ENCODE assay signal across 9 mouse cellular contexts in genomic region chr10:70939751-70940150, GRCm38 (mm10).
DNase-seq lines count a peak whose midpoint lies in the region; ATAC-seq lines count a peak whose summit lies in the region.
"Had no signal": no experiment of that assay in that cellular context is flagged by ENCODE, and none has a peak within 500 bp of the region (broad histone marks: within the 10 kb centered on the region; RNA-seq: fewer than 3 reads in every experiment).

No protein-coding gene starts in this region.

- H3K4me2 ChIP-seq in kidney, embryonic 15.5 days = no peak overlapping the region
- no peak overlapping the region for H3K4me2 ChIP-seq in embryonic facial prominence, embryonic 15.5 days (replicated peaks)
- H3K4me2 ChIP-seq in hindbrain, embryonic 16.5 days (ENCODE audit: low read length) = peak overlapping the region; percentile 27; the same call in 1 of the 2 replicates
- H3K4me2 ChIP-seq in forebrain, embryonic 13.5 days = no peak overlapping the region

- no peaks in the 10 kb centered on the region for H3K9me3 ChIP-seq in kidney, embryonic 15.5 days (replicated peaks)
- H3K9me3 ChIP-seq in embryonic facial prominence, embryonic 15.5 days (replicated peaks) = no peaks in the 10 kb centered on the region
- H3K9me3 ChIP-seq in hindbrain, embryonic 16.5 days (ENCODE audit: control insufficient read depth, low read length) = no peaks in the 10 kb centered on the region; the same call in 1 of the 2 replicates
- no peaks in the 10 kb centered on the region for H3K9me3 ChIP-seq in forebrain, embryonic 13.5 days (replicated peaks)

- no peak overlapping the region for H3K9ac ChIP-seq in kidney, embryonic 15.5 days
- no peak overlapping the region for H3K9ac ChIP-seq in embryonic facial prominence, embryonic 15.5 days
- no peak overlapping the region for H3K9ac ChIP-seq in hindbrain, embryonic 16.5 days (ENCODE audit: low read depth, low read length)
- H3K9ac ChIP-seq in forebrain, embryonic 13.5 days = no peak overlapping the region

- whole genome bisulfite sequencing in kidney, embryonic 15.5 days = 63% methylated on average over 12 of the region's 12 CpGs
- 72% methylated on average over 12 of the region's 12 CpGs for WGBS in embryonic facial prominence, embryonic 15.5 days
- 40% methylated on average over 12 of the region's 12 CpGs for WGBS in hindbrain, embryonic 16.5 days
- WGBS in forebrain, embryonic 13.5 days = 84% methylated on average over 12 of the region's 12 CpGs

- H3K4me3 ChIP-seq in kidney, embryonic 15.5 days (replicated peaks) = no peak overlapping the region
- H3K4me3 ChIP-seq in embryonic facial prominence, embryonic 15.5 days (replicated peaks) = no peak overlapping the region
- H3K4me3 ChIP-seq in hindbrain, embryonic 16.5 days (ENCODE audit: low read length) = no peak overlapping the region
- no peak overlapping the region for H3K4me3 ChIP-seq in forebrain, embryonic 13.5 days

- no peaks in the 10 kb centered on the region for H3K4me1 ChIP-seq in kidney, embryonic 15.5 days
- no peaks in the 10 kb centered on the region for H3K4me1 ChIP-seq in embryonic facial prominence, embryonic 15.5 days
- peaks cover 6% of the 10 kb centered on the region for H3K4me1 ChIP-seq in hindbrain, embryonic 16.5 days (ENCODE audit: control insufficient read depth, insufficient read depth, low read depth, low read length)
- H3K4me1 ChIP-seq in forebrain, embryonic 13.5 days = no peaks in the 10 kb centered on the region

- no peaks in the 10 kb centered on the region for H3K27me3 ChIP-seq in kidney, embryonic 15.5 days
- H3K27me3 ChIP-seq in embryonic facial prominence, embryonic 15.5 days = no peaks in the 10 kb centered on the region
- no peaks in the 10 kb centered on the region for H3K27me3 ChIP-seq in hindbrain, embryonic 16.5 days (replicated peaks; ENCODE audit: control insufficient read depth, insufficient read depth, low read length)
- no peaks in the 10 kb centered on the region for H3K27me3 ChIP-seq in forebrain, embryonic 13.5 days

- H3K36me3 ChIP-seq in kidney, embryonic 15.5 days = peaks cover 89% of the 10 kb centered on the region
- peaks cover 62% of the 10 kb centered on the region for H3K36me3 ChIP-seq in embryonic facial prominence, embryonic 15.5 days
- no peaks in the 10 kb centered on the region for H3K36me3 ChIP-seq in hindbrain, embryonic 16.5 days (ENCODE audit: control insufficient read depth, insufficient read depth, low read length)
- no peaks in the 10 kb centered on the region for H3K36me3 ChIP-seq in forebrain, embryonic 13.5 days (ENCODE audit: poor library complexity, severe bottlenecking)

- DNase-seq in kidney, postnatal 36 days = no peak
- peak; percentile 69 to 72 for DNase-seq in heart, adult 9 months (ENCODE audit: low spot score in 2 of 2)
- DNase-seq in layer of hippocampus, adult 8-10 months (ENCODE audit: low spot score in 2 of 2) = no peak
- DNase-seq: adrenal gland, adult 8-10 months had no signal

- peak; percentile 67; the same call in 1 of the 2 replicates for ATAC-seq in kidney, embryonic 15.5 days (replicated peaks; ENCODE audit: low FRiP score)
- no peak; the same call in 1 of the 2 replicates for ATAC-seq in embryonic facial prominence, embryonic 15.5 days (ENCODE audit: insufficient number of reproducible peaks, low FRiP score, low TSS enrichment, low read depth)
- ATAC-seq in hindbrain, embryonic 16.5 days = peak; percentile 67; the same call in 1 of the 2 replicates
- no peak for ATAC-seq in inflammation-experienced regulatory T-cells, adult 6 months
- ATAC-seq in forebrain, embryonic 13.5 days = no peak

- H3K27ac ChIP-seq in kidney, embryonic 15.5 days = peak overlapping the region; percentile 66
- 0 out of 2 replicates have a peak overlapping the region, but pooled peaks have one; percentile 28 for H3K27ac ChIP-seq in embryonic facial prominence, embryonic 15.5 days (replicated peaks)
- peak overlapping the region; percentile 53; the same call in 1 of the 2 replicates for H3K27ac ChIP-seq in hindbrain, embryonic 16.5 days (ENCODE audit: low read depth, low read length)
- H3K27ac ChIP-seq in forebrain, embryonic 13.5 days = no peak overlapping the region

Comparison
In these comparisons a context has a peak if more than half of its experiments do, and no peak if none do; other contexts are left out.
1. ATAC-seq: peak in kidney, embryonic 15.5 days (single experiment) and hindbrain, embryonic 16.5 days (single experiment); none in embryonic facial prominence, embryonic 15.5 days (single experiment), inflammation-experienced regulatory T-cells, adult 6 months (single experiment) and forebrain, embryonic 13.5 days (single experiment).
2. DNase-seq: peak in heart, adult 9 months (2 of 2); none in kidney, postnatal 36 days (0 of 2) and layer of hippocampus, adult 8-10 months (0 of 2).